Mouse (Mus musculus) stomach, postnatal 0 days (tissue): Measurements from ENCODE around the gene Nr2c1. TPM values are rescaled to one million over a fixed set of nuclear protein-coding genes. Genes with fewer than 3 reads are reported as not detected.

Source experiments
- ATAC-seq: fragments of 200-750 bp; cut with Nextera tagmentation; 2 replicates; pipeline ENCODE4 v1.8.0; 2017; ENCODE audit not compliant: low FRiP score, low TSS enrichment
- DNase-seq: peaks from one replicate; pipeline ENCODE4 v3.0.0-alpha.2; 2016; ENCODE audit warnings: low spot score
- H3K27ac ChIP-seq: fragments of 300-500 bp; sonication (generic); replicated peaks from 2 replicates; pipeline ENCODE4 v1.5.1; 2014; ENCODE audit warnings: mild to moderate bottlenecking, control low read depth
- H3K27me3 ChIP-seq: fragments of 300-500 bp; sonication (generic); 2 replicates; pipeline ENCODE4 v1.6.1; 2014; ENCODE audit warnings: low read length; ENCODE audit not compliant: control insufficient read depth, insufficient read depth
- H3K36me3 ChIP-seq: fragments of 300-500 bp; sonication (generic); 2 replicates; pipeline ENCODE4 v1.6.1; 2014; ENCODE audit warnings: low read length, mixed read lengths; ENCODE audit not compliant: control insufficient read depth, insufficient read depth
- H3K4me1 ChIP-seq: fragments of 300-500 bp; sonication (generic); replicated peaks from 2 replicates; pipeline ENCODE4 v1.6.1; 2014; ENCODE audit warnings: antibody characterized with exemption; ENCODE audit not compliant: control insufficient read depth, insufficient read depth
- H3K4me2 ChIP-seq: fragments of 300-500 bp; sonication (generic); replicated peaks from 2 replicates; pipeline ENCODE4 v1.6.1; 2014; ENCODE audit warnings: low read depth, mild to moderate bottlenecking, control low read depth, moderate library complexity
- H3K4me3 ChIP-seq: fragments of 300-500 bp; sonication (generic); 2 replicates; pipeline ENCODE4 v1.5.1; 2014; ENCODE audit warnings: low read depth, low read length, control low read depth
- H3K9ac ChIP-seq: fragments of 300-500 bp; sonication (generic); 2 replicates; pipeline ENCODE4 v1.6.1; 2014; ENCODE audit warnings: mild to moderate bottlenecking, low read length, control low read depth, mixed read lengths
- H3K9me3 ChIP-seq: fragments of 300-500 bp; sonication (generic); 2 replicates; pipeline ENCODE4 v1.6.1; 2016; ENCODE audit warnings: low read length; ENCODE audit not compliant: control insufficient read depth
- CTCF ChIP-seq: IDR thresholded peaks from 2 replicates; pipeline ENCODE4 v1.5.1; 2016; ENCODE audit warnings: antibody characterized with exemption, low read depth, mild to moderate bottlenecking, moderate library complexity
- EP300 ChIP-seq: optimal IDR thresholded peaks from 2 replicates; pipeline ENCODE3; 2016; ENCODE audit warnings: antibody characterized with exemption
- WGBS: fragments of 180-500 bp; shearing (Covaris S2); extraction: QIAGEN DNeasy Blood & Tissue Kit; methylation state at CpG from one replicate; pipeline ENCODE4 v1.1.7; 2014; 5-methylcytosine and 5-hydroxymethylcytosine counted together
- polyA plus RNA-seq: library from polyadenylated mRNA; unstranded; fragments of >200 nt; fragmentation: Nextera tagmentation; extraction: Ambion mirVana; gene quantifications from 2 replicates; pipeline ENCODE4 v1.2.1, GENCODE M21; 2015

The Nr2c1 gene
- polyA plus RNA-seq, 1 experiment from 2014 or later = 4.0 TPM

GRCm38 (mm10) chr10:94171440-94172130 lies 23.8 kb downstream of the Nr2c1 start:
- H3K9ac ChIP-seq = no peak overlapping the region
- no peaks in the 10 kb centered on the region for H3K9me3 ChIP-seq
- no peak for TF ChIP-seq EP300
- H3K36me3 ChIP-seq = peaks cover 36% of the 10 kb centered on the region
- 57% methylated on average over 12 of the region's 12 CpGs for WGBS
- no peaks in the 10 kb centered on the region for H3K4me1 ChIP-seq
- no peaks in the 10 kb centered on the region for H3K27me3 ChIP-seq
- H3K27ac ChIP-seq = no peak overlapping the region
- H3K4me2 ChIP-seq = no peak overlapping the region
- no peak for DNase-seq
- no peak for ATAC-seq
- no peak overlapping the region for H3K4me3 ChIP-seq

- TF ChIP-seq EP300 (no peak), CTCF (no peak)
- no peak overlapping the region for H3K4me2 ChIP-seq
- 80% methylated on average over 11 of the region's 11 CpGs for whole genome bisulfite sequencing
- no peaks in the 10 kb centered on the region for H3K27me3 ChIP-seq
- H3K4me3 ChIP-seq = no peak overlapping the region
- H3K4me1 ChIP-seq = no peaks in the 10 kb centered on the region
- H3K27ac ChIP-seq = no peak overlapping the region
- H3K36me3 ChIP-seq = peaks cover 35% of the 10 kb centered on the region
- no peak for ATAC-seq
- no peak overlapping the region for H3K9ac ChIP-seq
- no peak for DNase-seq
- no peaks in the 10 kb centered on the region for H3K9me3 ChIP-seq
These were observed 24.3 kb downstream of the Nr2c1 start for GRCm38 (mm10) chr10:94172137-94172536.

GRCm38 (mm10) chr10:94172706-94173105 lies 24.9 kb downstream of the Nr2c1 start:
- TF ChIP-seq EP300 = no peak
- no peak for TF ChIP-seq CTCF
- DNase-seq (no peak), ATAC-seq (no peak)
- peaks cover 29% of the 10 kb centered on the region for H3K36me3 ChIP-seq
- no peaks in the 10 kb centered on the region for H3K4me1 ChIP-seq
- no peak overlapping the region for H3K4me2 ChIP-seq
- no peak overlapping the region for H3K27ac ChIP-seq
- no peak overlapping the region for H3K4me3 ChIP-seq
- H3K9ac ChIP-seq = no peak overlapping the region
- no peaks in the 10 kb centered on the region for H3K9me3 ChIP-seq
- H3K27me3 ChIP-seq = no peaks in the 10 kb centered on the region
- 81% methylated on average over 6 of the region's 6 CpGs for whole genome bisulfite sequencing

GRCm38 (mm10) chr10:94174652-94175051 lies 26.8 kb downstream of the Nr2c1 start:
- TF ChIP-seq CTCF = no peak
- TF ChIP-seq EP300 = no peak
- DNase-seq (no peak), ATAC-seq (no peak)
- Histone ChIP-seq H3K4me2 (no peak overlapping the region), H3K4me1 (no peaks in the 10 kb centered on the region), H3K36me3 (peaks cover 16% of the 10 kb centered on the region), H3K27me3 (no peaks in the 10 kb centered on the region), H3K4me3 (no peak overlapping the region), H3K27ac (no peak overlapping the region), H3K9me3 (no peaks in the 10 kb centered on the region), H3K9ac (no peak overlapping the region)
- WGBS = 79% methylated on average over 7 of the region's 7 CpGs

- TF ChIP-seq EP300 (no peak), CTCF (no peak)
- Histone ChIP-seq H3K36me3 (peaks cover 12% of the 10 kb centered on the region; the same call in 1 of the 2 replicates), H3K4me2 (no peak overlapping the region), H3K9ac (no peak overlapping the region), H3K4me1 (no peaks in the 10 kb centered on the region), H3K27ac (no peak overlapping the region), H3K4me3 (no peak overlapping the region), H3K27me3 (no peaks in the 10 kb centered on the region), H3K9me3 (no peaks in the 10 kb centered on the region)
- WGBS = 55% methylated on average over 4 of the region's 4 CpGs
- ATAC-seq = no peak
- no peak for DNase-seq
These were observed 35.4 kb downstream of the Nr2c1 start for GRCm38 (mm10) chr10:94183199-94183598.
